Mouse (Mus musculus): ENCODE measurements around the gene Pth2. TPM values are rescaled to one million over a fixed set of nuclear protein-coding genes. Genes with fewer than 3 reads are reported as not detected.

The Pth2 gene
- polyA plus RNA-seq, 1 experiment from 2014 or later = not detected

DNA sequence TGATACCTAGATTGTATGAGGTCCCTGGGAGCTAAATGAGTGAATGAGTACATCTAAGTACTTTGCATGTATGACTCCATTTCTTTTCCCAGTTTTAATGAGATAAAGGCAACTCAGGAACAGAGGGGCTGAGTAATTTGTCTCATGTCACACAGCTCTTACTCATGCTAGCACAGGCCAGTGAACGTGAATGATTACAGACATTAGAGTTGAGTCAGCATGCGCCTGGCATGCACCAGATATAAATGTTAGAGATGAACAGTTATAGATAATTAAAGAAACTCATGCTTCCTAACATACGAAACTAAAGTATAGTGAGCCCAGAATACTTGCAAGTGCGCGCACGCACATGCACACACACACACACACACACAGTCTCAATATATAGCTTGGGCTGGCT, 9.4 kb downstream of the Pth2 start:
- no peaks in the 10 kb centered on the region for H3K9me3 ChIP-seq (replicated peaks)
- H3K4me1 ChIP-seq (replicated peaks) = no peaks in the 10 kb centered on the region
- H3K36me3 ChIP-seq (replicated peaks) = no peaks in the 10 kb centered on the region
- no peak overlapping the region for H3K4me3 ChIP-seq (replicated peaks)
- 66% methylated on average over 6 of the region's 6 CpGs for WGBS (ENCODE audit: insufficient replicate concordance)
- no peak overlapping the region for H3K9ac ChIP-seq
- ATAC-seq (ENCODE audit: insufficient read depth) = no peak
- no peak overlapping the region for H3K4me2 ChIP-seq
- no peak overlapping the region for H3K27ac ChIP-seq (replicated peaks)
- peaks cover 88% of the 10 kb centered on the region for H3K27me3 ChIP-seq

DNA sequence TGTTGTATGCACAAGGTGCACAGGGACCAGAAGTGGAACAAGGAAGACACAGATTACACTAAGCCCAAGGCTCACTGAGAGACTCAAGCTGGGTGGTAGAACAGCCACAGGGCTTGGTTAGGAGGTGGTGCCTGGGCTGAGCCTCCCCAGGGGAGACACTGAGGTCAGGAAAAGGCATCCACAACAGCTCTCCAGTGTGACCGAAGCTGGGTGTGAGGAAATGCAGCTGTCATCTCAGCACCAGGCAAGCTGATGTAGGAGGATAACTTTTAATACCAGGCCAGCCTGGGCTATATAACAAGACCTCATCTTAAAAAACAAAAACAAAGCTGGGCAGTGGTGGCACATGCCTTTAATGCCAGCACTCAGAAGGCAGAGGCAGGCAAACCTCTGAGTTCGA, 10.4 kb downstream of the Pth2 start:
- peaks cover 87% of the 10 kb centered on the region for H3K27me3 ChIP-seq
- 49% methylated on average over 2 of the region's 2 CpGs for WGBS (ENCODE audit: insufficient replicate concordance)
- ATAC-seq (ENCODE audit: insufficient read depth) = no peak

DNA sequence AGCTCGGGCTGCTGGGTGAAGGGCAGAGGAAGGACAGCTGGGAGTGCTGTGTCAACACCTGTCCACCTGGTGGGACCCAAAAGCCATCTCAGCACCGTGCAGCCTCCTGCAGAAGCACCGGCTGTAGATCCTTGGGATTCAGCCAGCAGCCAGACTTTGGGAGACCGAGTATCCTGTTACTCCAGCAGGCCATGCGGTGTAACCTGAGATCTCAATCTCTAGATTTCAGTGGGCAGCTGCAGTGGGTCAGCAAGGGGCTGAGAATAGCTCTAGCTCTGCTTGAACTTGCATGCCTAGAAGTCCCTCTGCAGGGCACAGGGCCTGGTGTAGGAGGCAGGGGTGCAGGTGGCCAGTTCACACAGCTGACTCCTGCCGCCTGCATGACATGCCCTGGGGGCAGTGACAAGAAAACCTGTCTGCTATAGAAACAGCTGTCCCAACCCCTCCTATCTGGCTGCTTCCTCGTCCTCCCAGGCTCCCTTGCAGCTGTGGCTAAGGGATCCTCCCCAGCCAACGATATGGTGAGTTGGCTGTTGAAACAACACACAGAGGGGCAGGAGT, 11.1 kb downstream of the Pth2 start:
- no peak overlapping the region for H3K4me3 ChIP-seq (replicated peaks)
- no peak overlapping the region for H3K9ac ChIP-seq
- ATAC-seq (ENCODE audit: insufficient read depth) = no peak
- no peak overlapping the region for H3K27ac ChIP-seq (replicated peaks)
- WGBS (ENCODE audit: insufficient replicate concordance) = 16% methylated on average over 8 of the region's 8 CpGs
- H3K4me1 ChIP-seq (replicated peaks) = no peaks in the 10 kb centered on the region
- H3K27me3 ChIP-seq = peaks cover 87% of the 10 kb centered on the region
- no peaks in the 10 kb centered on the region for H3K9me3 ChIP-seq (replicated peaks)
- no peak overlapping the region for H3K4me2 ChIP-seq
- no peaks in the 10 kb centered on the region for H3K36me3 ChIP-seq (replicated peaks)

More for the DNA sequence above, 10.4 kb downstream of the Pth2 start:
- Histone ChIP-seq H3K4me3 (replicated peaks) (no peak overlapping the region), H3K9ac (no peak overlapping the region), H3K4me1 (replicated peaks) (no peaks in the 10 kb centered on the region), H3K27ac (replicated peaks) (no peak overlapping the region), H3K36me3 (replicated peaks) (no peaks in the 10 kb centered on the region), H3K9me3 (replicated peaks) (no peaks in the 10 kb centered on the region), H3K4me2 (no peak overlapping the region)

DNA sequence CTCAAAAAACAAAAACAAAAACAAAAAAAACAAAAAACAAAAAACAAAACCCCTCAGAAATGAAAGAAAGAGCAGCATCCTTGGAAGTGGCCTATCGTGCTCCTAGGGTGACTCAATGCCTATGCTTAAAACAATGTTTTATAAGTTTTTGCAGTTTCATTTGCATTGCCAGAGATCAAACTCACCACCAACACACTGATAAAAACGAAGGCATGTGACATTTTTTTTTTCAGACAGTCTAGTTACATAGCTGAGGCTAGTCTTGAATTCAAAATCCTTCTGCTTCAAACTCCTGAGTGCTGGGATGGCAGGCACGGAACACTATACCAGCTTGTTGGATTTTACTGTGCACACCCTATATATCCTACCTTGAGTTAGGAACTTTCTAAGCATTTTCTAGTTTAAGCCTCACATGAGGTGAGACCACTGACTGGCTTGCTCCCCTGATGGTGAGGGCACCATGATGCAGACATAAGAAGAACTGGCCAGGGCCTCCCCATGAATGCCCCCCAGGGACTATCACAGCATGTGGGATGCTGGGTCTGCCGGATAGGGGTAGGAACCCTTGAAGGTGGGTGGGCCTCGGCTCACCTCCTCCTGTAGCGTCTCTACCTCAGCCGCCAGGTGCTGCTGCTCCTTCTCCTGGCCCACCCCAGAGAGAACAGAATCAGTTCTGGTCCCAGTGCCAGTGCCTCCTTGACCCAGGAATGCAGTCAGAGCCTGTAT, 12.0 kb downstream of the Pth2 start:
- no peaks in the 10 kb centered on the region for H3K9me3 ChIP-seq (replicated peaks)
- 66% methylated on average over 7 of the region's 7 CpGs for WGBS (ENCODE audit: insufficient replicate concordance)
- ATAC-seq (ENCODE audit: insufficient read depth) = no peak

GRCm38 (mm10) chr7:45193406-45193805, 12.6 kb downstream of the Pth2 start:
- no peaks in the 10 kb centered on the region for H3K36me3 ChIP-seq (replicated peaks)
- peaks cover 77% of the 10 kb centered on the region for H3K27me3 ChIP-seq
- no peak overlapping the region for H3K4me3 ChIP-seq (replicated peaks)
- no peaks in the 10 kb centered on the region for H3K9me3 ChIP-seq (replicated peaks)
- H3K27ac ChIP-seq (replicated peaks) = no peak overlapping the region
- no peaks in the 10 kb centered on the region for H3K4me1 ChIP-seq (replicated peaks)
- 36% methylated on average over 5 of the region's 5 CpGs for WGBS (ENCODE audit: insufficient replicate concordance)
- no peak overlapping the region for H3K9ac ChIP-seq
- H3K4me2 ChIP-seq = no peak overlapping the region
- no peak for ATAC-seq (ENCODE audit: insufficient read depth)

More for the DNA sequence above, 12.0 kb downstream of the Pth2 start:
- Histone ChIP-seq H3K9ac (no peak overlapping the region), H3K4me1 (replicated peaks) (no peaks in the 10 kb centered on the region), H3K27ac (replicated peaks) (no peak overlapping the region), H3K27me3 (peaks cover 81% of the 10 kb centered on the region), H3K4me2 (no peak overlapping the region), H3K36me3 (replicated peaks) (no peaks in the 10 kb centered on the region), H3K4me3 (replicated peaks) (no peak overlapping the region)

- Histone ChIP-seq H3K4me2 (no peak overlapping the region), H3K27ac (replicated peaks) (no peak overlapping the region), H3K27me3 (peaks cover 76% of the 10 kb centered on the region), H3K9me3 (replicated peaks) (no peaks in the 10 kb centered on the region), H3K4me3 (replicated peaks) (no peak overlapping the region), H3K9ac (no peak overlapping the region), H3K4me1 (replicated peaks) (no peaks in the 10 kb centered on the region), H3K36me3 (replicated peaks) (no peaks in the 10 kb centered on the region)
- ATAC-seq (ENCODE audit: insufficient read depth) = no peak
- WGBS (ENCODE audit: insufficient replicate concordance) = 59% methylated on average over 17 of the region's 17 CpGs
These were observed 13.3 kb downstream of the Pth2 start for GRCm38 (mm10) chr7:45193871-45194785.

- no peak overlapping the region for H3K4me2 ChIP-seq
- H3K4me1 ChIP-seq (replicated peaks) = no peaks in the 10 kb centered on the region
- no peak for ATAC-seq (ENCODE audit: insufficient read depth)
- WGBS (ENCODE audit: insufficient replicate concordance) = 52% methylated on average over 13 of the region's 13 CpGs
- no peak overlapping the region for H3K4me3 ChIP-seq (replicated peaks)
- H3K9ac ChIP-seq = no peak overlapping the region
- H3K9me3 ChIP-seq (replicated peaks) = no peaks in the 10 kb centered on the region
- peaks cover 69% of the 10 kb centered on the region for H3K27me3 ChIP-seq
- H3K27ac ChIP-seq (replicated peaks) = no peak overlapping the region
- no peaks in the 10 kb centered on the region for H3K36me3 ChIP-seq (replicated peaks)
These were observed 14.8 kb downstream of the Pth2 start for GRCm38 (mm10) chr7:45195341-45196175.

- WGBS (ENCODE audit: insufficient replicate concordance) = 58% methylated on average over 4 of the region's 4 CpGs
- H3K27me3 ChIP-seq = peaks cover 64% of the 10 kb centered on the region
- H3K36me3 ChIP-seq (replicated peaks) = no peaks in the 10 kb centered on the region
- no peak overlapping the region for H3K4me2 ChIP-seq
- no peaks in the 10 kb centered on the region for H3K4me1 ChIP-seq (replicated peaks)
- H3K27ac ChIP-seq (replicated peaks) = no peak overlapping the region
- no peak overlapping the region for H3K9ac ChIP-seq
- no peak overlapping the region for H3K4me3 ChIP-seq (replicated peaks)
- no peak for ATAC-seq (ENCODE audit: insufficient read depth)
- H3K9me3 ChIP-seq (replicated peaks) = no peaks in the 10 kb centered on the region
These were observed 15.4 kb downstream of the Pth2 start for GRCm38 (mm10) chr7:45196176-45196535.

DNA sequence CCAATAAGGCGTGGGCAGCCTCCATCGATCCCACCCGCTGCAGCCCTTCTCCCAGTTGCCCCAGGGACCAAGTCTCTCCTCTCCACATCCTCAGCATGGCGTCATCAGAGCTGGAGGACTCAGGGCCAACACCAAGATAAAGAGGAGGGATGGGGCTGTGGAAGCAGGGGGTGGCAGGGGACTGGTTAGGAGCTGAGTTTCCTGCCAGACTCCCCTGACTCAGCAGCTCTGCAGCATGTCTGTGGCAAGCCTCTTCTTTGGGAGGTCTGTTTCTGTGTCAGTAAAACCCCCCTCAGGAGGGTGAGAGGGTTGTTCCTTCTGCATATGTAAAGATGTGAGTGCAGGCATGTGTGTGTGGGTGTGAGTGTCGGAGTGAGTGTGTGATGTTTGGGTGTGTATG, 16.2 kb downstream of the Pth2 start:
- H3K4me3 ChIP-seq (replicated peaks) = no peak overlapping the region
- ATAC-seq (ENCODE audit: insufficient read depth) = no peak
- 41% methylated on average over 5 of the region's 5 CpGs for WGBS (ENCODE audit: insufficient replicate concordance)
- no peaks in the 10 kb centered on the region for H3K36me3 ChIP-seq (replicated peaks)
- no peaks in the 10 kb centered on the region for H3K9me3 ChIP-seq (replicated peaks)
- H3K4me2 ChIP-seq = no peak overlapping the region
- H3K27me3 ChIP-seq = peaks cover 56% of the 10 kb centered on the region
- H3K4me1 ChIP-seq (replicated peaks) = no peaks in the 10 kb centered on the region
- no peak overlapping the region for H3K9ac ChIP-seq
- no peak overlapping the region for H3K27ac ChIP-seq (replicated peaks)

GRCm38 (mm10) chr7:45198435-45198834, 17.6 kb downstream of the Pth2 start:
- ATAC-seq (ENCODE audit: insufficient read depth) = no peak
- Histone ChIP-seq H3K4me1 (replicated peaks) (no peaks in the 10 kb centered on the region), H3K9me3 (replicated peaks) (no peaks in the 10 kb centered on the region), H3K9ac (no peak overlapping the region), H3K4me2 (no peak overlapping the region), H3K36me3 (replicated peaks) (no peaks in the 10 kb centered on the region), H3K27ac (replicated peaks) (no peak overlapping the region), H3K4me3 (replicated peaks) (no peak overlapping the region), H3K27me3 (peaks cover 50% of the 10 kb centered on the region)
- 8% methylated on average over 5 of the region's 5 CpGs for WGBS (ENCODE audit: insufficient replicate concordance)

Measured in liver, embryonic 15.5 days (tissue).